Mouse (Mus musculus): Measurements from ENCODE around the gene Slc12a9. TPM values are rescaled to one million over a fixed set of nuclear protein-coding genes. Genes with fewer than 3 reads are reported as not detected.

Gene Slc12a9
- polyA plus RNA-seq (2012; rRNA removed) = 31.4 and 33.2 TPM in 2 replicates

DNA sequence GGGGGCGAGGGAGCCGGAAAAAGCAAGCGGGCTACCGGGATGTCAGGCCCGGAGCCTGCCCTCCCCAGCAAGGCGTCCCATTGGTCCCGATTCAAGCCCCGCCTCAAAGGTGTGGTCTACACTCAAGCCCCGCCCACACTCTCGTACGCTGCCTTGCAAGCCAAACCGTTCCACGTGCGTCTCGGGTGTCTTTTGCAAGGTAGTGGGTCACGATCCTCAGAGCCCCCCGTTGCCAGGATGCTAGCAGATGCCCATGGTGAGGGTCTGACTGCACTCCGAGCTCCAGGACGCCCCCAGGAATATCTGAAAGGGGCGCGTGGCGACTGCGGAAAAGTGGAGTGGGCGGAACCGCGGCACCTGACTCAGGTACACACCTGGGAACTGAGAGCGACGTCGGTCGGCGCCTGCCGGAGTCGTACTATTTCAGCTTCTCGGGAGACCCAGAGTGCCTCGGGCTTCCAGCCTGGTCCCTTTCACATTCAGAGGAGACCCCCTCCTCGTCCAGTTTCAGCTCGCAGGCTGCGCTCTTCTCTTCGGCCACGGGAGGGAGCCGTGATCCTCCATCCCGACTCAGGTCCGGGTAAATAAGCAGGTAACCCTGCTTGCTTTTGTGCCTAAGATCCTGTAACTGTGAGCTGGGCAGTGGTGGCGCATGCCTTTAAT is at the start of gene Slc12a9:
Gene Slc12a9 (minus strand): TSS at position 86 of the 663 bp plus-strand sequence.

DNA sequence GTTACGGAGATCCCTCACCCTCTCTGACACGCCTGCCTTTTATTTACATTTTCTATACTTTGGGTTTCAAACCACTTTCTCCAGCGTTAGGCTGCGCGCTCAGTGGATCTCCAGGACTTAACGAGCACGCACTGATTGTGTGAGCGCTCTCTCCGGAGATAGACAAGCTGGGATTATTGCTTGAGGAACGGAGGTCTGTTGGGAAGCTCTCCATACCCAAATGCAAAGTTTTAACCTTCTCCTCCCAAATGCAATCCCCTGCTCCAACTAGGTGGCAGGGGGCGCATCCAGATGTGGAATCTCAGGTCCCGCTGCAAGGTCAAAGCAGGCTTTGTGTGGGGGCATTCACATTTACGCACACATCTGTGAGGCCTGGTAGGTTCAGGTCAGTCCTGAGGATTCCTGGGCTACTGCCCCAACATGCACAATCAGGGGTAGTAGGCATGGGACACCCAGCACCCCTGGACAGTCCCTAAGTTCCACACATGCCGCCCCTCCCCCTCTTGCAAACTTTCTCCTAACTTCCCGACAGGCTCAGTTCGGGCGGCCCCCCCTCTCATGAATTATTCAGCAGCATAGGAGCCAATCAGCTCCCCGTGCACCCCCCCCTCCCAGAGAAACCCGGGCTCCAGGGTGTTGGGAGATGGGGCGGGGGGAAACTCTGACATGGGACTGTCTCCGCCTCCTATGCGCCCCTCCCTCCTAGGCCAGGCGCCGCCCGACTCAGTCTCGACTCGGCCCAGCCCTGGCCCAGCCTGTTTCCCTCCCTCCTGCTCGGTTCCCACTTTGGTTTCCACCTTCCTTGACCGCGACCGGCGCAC is 16.2 kb upstream of the Slc12a9 start, which contains the start of gene Ephb4:
Gene Ephb4 (plus strand): TSS at position 726 of the 821 bp plus-strand sequence.

DNA sequence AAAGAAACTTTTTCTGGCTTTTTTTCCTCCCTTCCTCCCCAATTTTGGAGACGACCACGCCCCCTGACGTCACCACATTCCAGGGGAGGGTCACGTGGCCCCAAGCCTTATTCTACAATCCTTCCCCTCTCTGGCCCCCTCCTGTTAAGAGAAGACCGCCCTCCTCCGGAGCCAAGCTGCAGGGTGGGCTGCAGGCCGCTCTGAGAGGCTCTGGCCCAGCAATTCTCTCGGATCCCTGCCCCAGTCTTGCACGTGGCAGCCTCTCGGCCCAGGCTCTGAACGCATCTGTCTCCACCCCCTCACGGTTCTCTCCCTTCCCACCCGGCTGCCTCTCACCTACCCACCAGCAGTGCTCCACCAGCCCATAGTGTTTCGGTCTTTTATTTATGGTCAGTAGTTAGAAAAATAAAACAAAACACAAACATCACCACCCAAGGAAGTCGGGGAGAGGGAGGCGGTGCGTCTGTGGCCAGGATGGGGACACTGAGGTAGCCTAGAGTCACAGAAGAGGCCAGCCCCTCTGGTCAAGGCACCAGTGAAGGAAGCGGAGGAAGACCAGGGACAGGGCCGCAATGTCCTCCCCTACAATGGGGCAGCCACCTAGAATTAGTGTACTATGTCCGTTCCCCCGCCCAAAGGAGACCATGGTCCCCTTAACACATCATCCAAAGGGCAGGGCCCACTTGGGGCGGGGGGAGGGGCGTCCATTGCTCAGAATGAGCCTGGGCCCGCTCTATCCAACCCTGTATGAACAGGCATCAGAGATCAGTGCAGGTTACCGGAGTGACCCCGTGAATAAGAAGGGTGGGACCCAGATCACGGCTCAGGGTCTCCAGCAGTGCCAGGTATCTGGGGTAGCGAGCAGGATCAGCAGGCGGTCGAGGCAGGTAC is 19.0 kb downstream of the Slc12a9 start, which contains the start of gene Trip6:
Gene Trip6 (minus strand): TSS at position 212 of the 891 bp plus-strand sequence.

DNA sequence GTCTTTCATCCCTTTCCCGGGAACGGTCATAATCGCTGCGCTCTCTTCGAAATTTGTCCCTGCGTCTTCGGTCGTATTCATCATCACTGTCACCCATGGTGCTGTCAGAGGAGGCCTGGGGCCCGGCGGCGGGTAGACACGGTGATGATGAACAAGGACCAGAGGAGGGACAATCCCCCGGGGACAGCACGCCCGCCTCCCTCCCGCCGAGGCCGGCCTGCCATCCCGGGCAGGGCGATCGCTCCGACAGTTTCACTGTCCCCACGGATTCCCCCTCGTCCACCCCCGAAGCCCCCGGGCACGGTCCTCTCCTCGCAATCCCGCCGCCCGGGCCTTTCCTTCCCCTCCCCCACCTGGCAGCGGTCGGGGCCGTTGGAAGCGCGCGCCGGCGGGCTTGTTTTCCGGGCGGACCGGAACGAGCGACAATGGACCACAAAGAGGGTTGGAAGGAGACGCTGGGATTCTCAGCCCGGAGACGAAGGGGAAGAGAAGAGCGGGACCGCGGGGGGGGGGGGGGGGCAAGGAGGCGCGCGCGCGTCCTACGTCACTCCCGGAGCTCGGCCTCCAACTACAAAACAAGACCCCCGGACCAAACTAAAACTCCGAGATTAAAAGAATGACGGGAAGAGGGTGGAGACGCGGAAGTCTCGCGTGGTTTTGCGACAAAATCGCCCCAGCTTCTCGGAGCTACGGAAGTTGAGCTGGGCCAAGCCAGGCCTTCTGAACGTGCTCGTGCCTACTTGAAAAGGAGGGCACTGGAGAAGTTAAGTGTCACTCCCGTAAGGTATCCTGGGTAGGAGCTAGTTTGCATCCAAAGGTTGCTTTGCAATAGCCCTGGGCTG is 26.1 kb downstream of the Slc12a9 start, which contains the start of gene Srrt:
Gene Srrt (minus strand): TSS at position 604 of the 842 bp plus-strand sequence.

DNA sequence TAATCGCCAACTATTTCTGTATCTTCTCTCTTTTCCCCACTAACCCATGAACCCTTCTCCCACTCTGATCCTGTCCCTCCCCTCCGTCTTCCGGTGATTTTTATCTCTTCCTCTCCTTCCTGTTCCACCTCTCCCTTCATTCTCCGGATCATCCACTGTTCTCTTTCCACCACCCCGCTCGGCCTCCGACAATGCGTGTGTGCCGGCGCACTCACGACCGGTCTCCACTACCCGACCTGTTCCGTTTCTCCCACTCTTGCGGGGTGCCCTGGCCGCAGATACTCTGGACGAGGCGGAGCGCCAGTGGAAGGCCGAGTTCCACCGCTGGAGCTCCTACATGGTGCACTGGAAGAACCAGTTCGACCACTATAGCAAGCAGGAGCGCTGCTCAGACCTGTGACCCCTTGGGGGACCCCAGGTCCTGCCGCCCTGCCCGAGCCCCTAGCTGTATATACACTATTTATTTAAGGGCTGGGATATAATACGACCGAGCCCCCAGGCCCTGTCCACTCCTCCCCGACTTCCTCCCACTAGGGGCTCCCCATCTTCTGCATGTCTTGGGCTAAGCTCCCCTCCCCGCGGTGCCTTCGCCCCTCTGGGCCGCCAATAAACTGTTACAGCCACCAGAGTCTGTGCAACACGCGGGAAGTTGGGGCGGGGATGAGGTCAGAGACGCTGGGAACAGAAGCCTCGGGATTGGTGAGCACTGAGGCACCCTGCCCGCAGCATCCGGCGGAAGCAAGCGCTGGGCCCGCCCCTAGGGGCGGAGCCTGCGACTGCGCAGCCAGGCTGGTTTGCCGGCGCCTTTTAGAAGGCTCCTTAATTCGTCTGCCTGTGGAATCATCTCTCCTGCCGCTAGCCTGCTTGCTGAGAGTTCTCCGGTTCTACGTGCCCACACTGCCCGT is 39.3 kb downstream of the Slc12a9 start, which contains the start of gene Ufsp1:
Gene Ufsp1 (plus strand): TSS at position 791 of the 905 bp plus-strand sequence.

DNA sequence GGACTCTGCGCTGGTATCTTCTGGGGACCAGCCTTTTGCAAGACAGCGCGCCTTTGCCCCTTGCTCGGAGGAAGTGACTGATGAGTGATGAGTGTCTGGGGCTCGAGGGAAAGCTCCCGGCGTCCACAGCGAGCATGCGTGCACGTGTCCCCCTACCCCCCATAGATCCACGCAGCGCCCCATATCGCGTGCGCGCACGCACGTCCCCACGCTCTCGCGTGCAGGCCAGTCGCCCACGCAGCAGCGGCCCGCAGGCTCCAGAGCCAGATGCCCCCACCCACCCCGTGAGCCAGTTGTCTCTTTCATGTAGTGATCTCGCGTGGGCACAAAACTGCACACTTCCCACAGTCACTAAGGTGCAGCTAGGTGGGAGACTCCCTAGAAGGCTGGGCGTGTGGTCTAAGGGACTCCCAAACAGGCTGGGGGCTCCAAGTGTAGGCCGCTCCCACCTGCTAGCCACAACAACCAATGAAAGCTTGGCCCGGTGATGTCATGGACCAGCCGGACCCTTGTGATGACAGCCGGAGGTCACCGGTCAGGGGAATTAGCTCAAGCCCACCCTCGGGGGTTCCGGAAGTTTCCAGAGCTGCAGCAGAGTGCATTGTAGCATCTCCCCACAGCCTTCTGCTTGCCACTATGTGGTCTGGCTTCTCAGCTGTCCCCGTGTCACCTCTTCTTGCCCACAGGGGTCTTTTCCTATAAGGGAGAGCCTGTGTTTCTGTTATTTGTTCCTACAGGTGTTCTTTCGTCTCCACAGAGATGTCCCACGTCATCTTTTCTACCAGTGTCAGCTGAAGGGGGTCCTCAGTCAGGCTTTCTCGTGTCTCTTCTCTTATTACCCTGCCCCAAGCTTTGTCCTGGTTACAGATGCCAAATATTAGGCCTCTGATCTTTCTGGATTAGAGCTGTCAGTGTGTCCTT is 46.1 kb downstream of the Slc12a9 start, which contains the start of gene Ache:
Gene Ache (plus strand): TSS at position 488 of the 921 bp plus-strand sequence.

Other genes with a start within 250 kb of the Slc12a9 start
- 1.0 and 1.1 TPM in 2 replicates for gene Trim56, start 217.4 kb downstream of the Slc12a9 start, polyA plus RNA-seq (2012; rRNA removed)
- not detected in 2 replicates for gene Muc3, start 184.3 kb downstream of the Slc12a9 start, polyA plus RNA-seq (2012; rRNA removed)
- 2.2 and 2.3 TPM in 2 replicates for gene Muc3a, start 121.2 kb downstream of the Slc12a9 start, polyA plus RNA-seq (2012; rRNA removed)
- gene Ache, start 46.1 kb downstream of the Slc12a9 start, polyA plus RNA-seq (2012; rRNA removed) = 47.9 and 50.7 TPM in 2 replicates
- 14.0 and 15.7 TPM in 2 replicates for gene Ufsp1, start 39.0 kb downstream of the Slc12a9 start, polyA plus RNA-seq (2012; rRNA removed)
- 185 and 194 TPM in 2 replicates for gene Srrt, start 25.9 kb downstream of the Slc12a9 start, polyA plus RNA-seq (2012; rRNA removed)
- 14.2 and 15.1 TPM in 2 replicates for gene Trip6, start 19.2 kb downstream of the Slc12a9 start, polyA plus RNA-seq (2012; rRNA removed)
- 8.0 and 9.6 TPM in 2 replicates for gene Ephb4, start 16.5 kb upstream of the Slc12a9 start, polyA plus RNA-seq (2012; rRNA removed)
- gene Zan, start 143.5 kb upstream of the Slc12a9 start, polyA plus RNA-seq (2012; rRNA removed) = 0.45 and 0.57 TPM in 2 replicates
- 70.9 and 72.2 TPM in 2 replicates for gene Pop7, start 168.9 kb upstream of the Slc12a9 start, polyA plus RNA-seq (2012; rRNA removed)
- gene Gigyf1, start 185.0 kb upstream of the Slc12a9 start, polyA plus RNA-seq (2012; rRNA removed) = 50.1 and 51.6 TPM in 2 replicates
- gene Epo, start 199.6 kb upstream of the Slc12a9 start, polyA plus RNA-seq (2012; rRNA removed) = not detected in 2 replicates
- 906 and 968 TPM in 2 replicates for gene Gnb2, start 199.9 kb upstream of the Slc12a9 start, polyA plus RNA-seq (2012; rRNA removed)
- 310 and 353 TPM in 2 replicates for gene Actl6b, start 219.9 kb upstream of the Slc12a9 start, polyA plus RNA-seq (2012; rRNA removed)
- 13.6 and 15.5 TPM in 2 replicates for gene Tfr2, start 236.2 kb upstream of the Slc12a9 start, polyA plus RNA-seq (2012; rRNA removed)

All from central nervous system, embryonic 18 days (tissue).